Mouse (Mus musculus) layer of hippocampus, postnatal 36 days (tissue): ENCODE measurements around the gene Pkd1l3. TPM values are rescaled to one million over a fixed set of nuclear protein-coding genes. Genes with fewer than 3 reads are reported as not detected.

Experiments
- DNase-seq, 2 experiments: peaks; one replicate each; pipeline ENCODE4 v3.0.0; 2022
- total RNA-seq, 2 experiments: library from RNA; stranded (reverse); gene quantifications; 2 replicates each; pipeline ENCODE4 v1.2.3; 2021

Gene Pkd1l3
- total RNA-seq, 2 experiments from 2014 or later = 2.5 to 3.9 TPM

GRCm38 (mm10) chr8:109704565-109705319 lies 90.4 kb downstream of the Pkd1l3 start:
- DNase-seq = no peak

GRCm38 (mm10) chr8:109705320-109706075 lies 91.2 kb downstream of the Pkd1l3 start, which contains the start of gene Zfp821:
Zfp821 (plus strand) TSS chr8:109705546.
- DNase-seq = peak; percentile 92 to 93

GRCm38 (mm10) chr8:109706076-109706873 lies 92.0 kb downstream of the Pkd1l3 start:
- DNase-seq = no peak

DNA sequence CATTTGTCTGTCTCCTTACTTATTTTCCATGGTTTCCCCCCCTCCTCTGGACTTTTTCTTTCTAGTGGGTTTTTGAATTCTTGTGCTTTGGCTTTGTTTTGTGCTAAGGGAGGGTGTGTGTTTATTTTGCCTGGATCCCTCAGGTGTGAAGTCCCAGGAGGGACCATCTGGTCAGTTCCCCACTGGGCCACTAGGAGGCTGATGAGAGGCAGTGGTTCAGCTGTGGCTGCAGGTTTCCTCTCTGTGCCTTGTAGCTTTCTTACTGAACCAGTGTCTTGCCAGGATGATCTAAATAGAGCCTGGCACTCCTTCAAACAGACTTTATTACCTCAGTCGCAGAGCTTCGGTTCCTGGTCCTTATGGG lies 92.5 kb downstream of the Pkd1l3 start:
- DNase-seq = peak; percentile 51 to 60

- no peak for DNase-seq
These were observed 93.6 kb downstream of the Pkd1l3 start for GRCm38 (mm10) chr8:109707921-109708320.

- DNase-seq = no peak
These were observed 98.2 kb downstream of the Pkd1l3 start for GRCm38 (mm10) chr8:109712521-109712920.

DNA sequence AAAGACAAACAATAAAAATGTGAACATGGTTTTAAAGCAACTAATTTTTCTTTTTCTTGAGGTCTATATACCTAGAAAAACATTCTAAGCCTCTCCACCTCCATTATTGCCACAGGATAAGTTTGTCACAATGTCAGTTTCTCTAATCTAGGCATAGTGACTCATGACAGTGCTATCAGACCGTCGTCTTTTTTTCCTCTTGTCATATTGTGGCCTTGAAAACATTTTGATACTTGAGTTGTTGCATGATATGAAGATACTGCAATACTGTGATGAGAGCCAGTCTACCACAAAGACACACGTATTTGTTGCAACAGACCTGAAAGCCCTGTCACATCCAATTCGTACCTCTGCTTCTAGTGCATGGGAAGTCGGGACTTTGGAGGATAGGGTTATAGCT lies 100.6 kb downstream of the Pkd1l3 start:
- no peak for DNase-seq

Other genes starting within 250 kb of the Pkd1l3 start
- under 1 TPM in 1 of 2 experiments, not detected in 1; 0.10 TPM for gene Pmfbp1, start 120.5 kb upstream of the Pkd1l3 start, total RNA-seq
- 10 to 100 TPM; 24.8 to 27.4 TPM for gene Dhx38, start 48.7 kb upstream of the Pkd1l3 start, total RNA-seq
- 10 to 100 TPM; 12.9 to 15.3 TPM for gene Txnl4b, start 48.6 kb upstream of the Pkd1l3 start, total RNA-seq
- gene Hp, start 35.3 kb upstream of the Pkd1l3 start, total RNA-seq = not detected
- 10 to 100 TPM; 23.9 to 24.2 TPM for gene Dhodh, start 5.8 kb upstream of the Pkd1l3 start, total RNA-seq
- 10 to 100 TPM; 93.2 to 94.0 TPM for gene Ist1, start 78.7 kb downstream of the Pkd1l3 start, total RNA-seq
- gene Zfp821, start 91.0 kb downstream of the Pkd1l3 start, total RNA-seq = 10 to 100 TPM; 44.6 to 46.8 TPM
- gene Atxn1l, start 123.2 kb downstream of the Pkd1l3 start, total RNA-seq = 10 to 100 TPM; 37.4 to 40.3 TPM
- gene Ap1g1, start 164.0 kb downstream of the Pkd1l3 start, total RNA-seq = 10 to 100 TPM; 80.1 to 94.6 TPM